ENCODE assay signal across 29 mouse cellular contexts in the genomic region with DNA sequence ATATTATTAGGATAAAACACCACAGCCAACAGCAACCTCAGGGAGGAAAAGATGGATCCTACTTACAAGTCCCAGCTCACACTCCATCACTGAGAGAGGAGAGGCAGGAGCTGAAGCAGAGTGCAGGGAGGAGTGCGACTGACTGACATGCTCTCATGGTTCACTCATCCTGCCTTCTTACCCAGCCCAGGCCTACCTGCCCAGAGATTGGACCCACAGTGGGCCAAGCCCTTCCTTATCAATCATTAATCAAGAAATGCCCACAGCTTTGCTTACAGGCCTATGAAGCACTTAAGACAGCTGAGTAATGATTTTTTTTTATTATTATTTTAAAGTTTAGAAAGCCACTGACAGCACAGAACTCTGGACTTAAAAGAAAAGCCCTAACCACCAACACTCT. TPM values are rescaled to one million over a fixed set of nuclear protein-coding genes. Genes with fewer than 3 reads are reported as not detected.
DNase-seq lines count a peak whose midpoint lies in the region; ATAC-seq and TF ChIP-seq lines count a peak whose summit lies in the region.
"Had no signal": no experiment of that assay in that cellular context is flagged by ENCODE, and none has a peak within 500 bp of the region (broad histone marks: within the 10 kb centered on the region; RNA-seq: fewer than 3 reads in every experiment).

No protein-coding gene starts in this region.

- no peak overlapping the region for H3K4me2 ChIP-seq in forebrain, embryonic 11.5 days (ENCODE audit: low read depth, low read length, severe bottlenecking)
- no peak overlapping the region for H3K4me2 ChIP-seq in forebrain, embryonic 16.5 days (ENCODE audit: low read length)
- no peak overlapping the region for H3K4me2 ChIP-seq in intestine, postnatal 0 days (replicated peaks; ENCODE audit: low read depth)
- no peak overlapping the region for H3K4me2 ChIP-seq in kidney, embryonic 15.5 days
- H3K4me2 ChIP-seq: heart, embryonic 12.5 days; hindbrain, embryonic 14.5 days; limb, embryonic 13.5 days; liver, embryonic 13.5 days; midbrain, embryonic 13.5 days had no signal

- no peaks in the 10 kb centered on the region for H3K27me3 ChIP-seq in forebrain, embryonic 11.5 days (ENCODE audit: control insufficient read depth, insufficient read depth, low read length)
- H3K27me3 ChIP-seq in forebrain, embryonic 16.5 days (replicated peaks; ENCODE audit: control insufficient read depth, insufficient read depth, low read length): no peaks in the 10 kb centered on the region
- no peaks in the 10 kb centered on the region for H3K27me3 ChIP-seq in intestine, postnatal 0 days (replicated peaks; ENCODE audit: control insufficient read depth, insufficient read depth, low read length)
- H3K27me3 ChIP-seq in kidney, embryonic 15.5 days: no peaks in the 10 kb centered on the region
- H3K27me3 ChIP-seq: CH12.LX; heart, embryonic 12.5 days; limb, embryonic 13.5 days; liver, embryonic 13.5 days; megakaryocyte, embryonic 14.5 days; midbrain, embryonic 13.5 days had no signal

- no peaks in the 10 kb centered on the region for H3K36me3 ChIP-seq in forebrain, embryonic 11.5 days (ENCODE audit: control insufficient read depth, insufficient read depth, low read length)
- no peaks in the 10 kb centered on the region for H3K36me3 ChIP-seq in forebrain, embryonic 16.5 days (ENCODE audit: control insufficient read depth, insufficient read depth)
- no peaks in the 10 kb centered on the region for H3K36me3 ChIP-seq in intestine, postnatal 0 days (ENCODE audit: control insufficient read depth, insufficient read depth)
- no peaks in the 10 kb centered on the region for H3K36me3 ChIP-seq in kidney, embryonic 15.5 days
- H3K36me3 ChIP-seq: heart, embryonic 12.5 days; limb, embryonic 13.5 days; liver, embryonic 13.5 days; midbrain, embryonic 13.5 days had no signal

- no peak overlapping the region for H3K27ac ChIP-seq in forebrain, embryonic 11.5 days (ENCODE audit: low read depth, low read length)
- H3K27ac ChIP-seq in forebrain, embryonic 16.5 days (ENCODE audit: low read length): no peak overlapping the region
- H3K27ac ChIP-seq in intestine, postnatal 0 days (ENCODE audit: low read depth, low read length): no peak overlapping the region
- no peak overlapping the region for H3K27ac ChIP-seq in kidney, embryonic 15.5 days
- H3K27ac ChIP-seq: heart, adult 2 months; hindbrain, embryonic 14.5 days; limb, embryonic 13.5 days; liver, embryonic 13.5 days; midbrain, embryonic 13.5 days had no signal

- DNase-seq in forebrain, embryonic 11.5 days (ENCODE audit: low spot score): no peak
- peak; percentile 43 to 76 for DNase-seq in kidney, postnatal 25 days
- no peak for DNase-seq in urinary bladder, postnatal 36 days (ENCODE audit: low spot score in 2 of 2)
- DNase-seq in adrenal gland, postnatal 36 days: no peak
- no peak for DNase-seq in thymus, postnatal 4 days
- DNase-seq: adrenal gland, adult 8-10 months; cerebellum, adult 9-10 months; cerebellum, postnatal 36 days; gastrocnemius, postnatal 25 days; heart, adult 2 months; heart, postnatal 4 days; liver, embryonic 13.5 days; lung, adult 18-20 months; lung, postnatal 4 days; retina, postnatal 1 day; right cerebral cortex, postnatal 14 days had no signal

- no peak overlapping the region for H3K4me3 ChIP-seq in forebrain, embryonic 11.5 days (ENCODE audit: low read depth, low read length)
- no peak overlapping the region for H3K4me3 ChIP-seq in forebrain, embryonic 16.5 days (replicated peaks; ENCODE audit: low read length)
- H3K4me3 ChIP-seq in intestine, postnatal 0 days (ENCODE audit: low read depth, low read length): no peak overlapping the region
- no peak overlapping the region for H3K4me3 ChIP-seq in kidney, embryonic 15.5 days (replicated peaks)
- H3K4me3 ChIP-seq: heart, adult 2 months; heart, embryonic 12.5 days; limb, embryonic 13.5 days; liver, embryonic 13.5 days; megakaryocyte, embryonic 14.5 days; midbrain, embryonic 13.5 days had no signal

- WGBS in forebrain, embryonic 11.5 days: 78% methylated on average over 1 of the region's 1 CpGs
- 93% methylated on average over 1 of the region's 1 CpGs for WGBS in forebrain, embryonic 16.5 days
- WGBS in intestine, postnatal 0 days: 33% methylated on average over 1 of the region's 1 CpGs
- WGBS in kidney, embryonic 15.5 days: 64% methylated on average over 1 of the region's 1 CpGs

- no peaks in the 10 kb centered on the region for H3K4me1 ChIP-seq in forebrain, embryonic 11.5 days (replicated peaks; ENCODE audit: control insufficient read depth, insufficient read depth, low read length)
- no peaks in the 10 kb centered on the region for H3K4me1 ChIP-seq in forebrain, embryonic 16.5 days (replicated peaks; ENCODE audit: control insufficient read depth, insufficient read depth, low read length)
- no peaks in the 10 kb centered on the region for H3K4me1 ChIP-seq in intestine, postnatal 0 days (replicated peaks; ENCODE audit: control insufficient read depth, insufficient read depth, low read length)
- peaks cover 14% of the 10 kb centered on the region for H3K4me1 ChIP-seq in kidney, embryonic 15.5 days
- H3K4me1 ChIP-seq: liver, embryonic 13.5 days; midbrain, embryonic 13.5 days had no signal

- no peaks in the 10 kb centered on the region for H3K9me3 ChIP-seq in forebrain, embryonic 11.5 days (ENCODE audit: control insufficient read depth, low read length)
- no peaks in the 10 kb centered on the region for H3K9me3 ChIP-seq in forebrain, embryonic 16.5 days (ENCODE audit: control insufficient read depth, low read length)
- H3K9me3 ChIP-seq in intestine, postnatal 0 days (ENCODE audit: control insufficient read depth): no peaks in the 10 kb centered on the region
- H3K9me3 ChIP-seq in kidney, embryonic 15.5 days (replicated peaks): no peaks in the 10 kb centered on the region
- H3K9me3 ChIP-seq: heart, embryonic 12.5 days; limb, embryonic 13.5 days; liver, embryonic 13.5 days; megakaryocyte, embryonic 14.5 days; midbrain, embryonic 13.5 days had no signal

- ATAC-seq in forebrain, embryonic 11.5 days (replicated peaks; ENCODE audit: low FRiP score): 0 out of 2 replicates have a peak, but pooled peaks have one; percentile 36
- ATAC-seq in forebrain, embryonic 16.5 days: no peak
- ATAC-seq in intestine, postnatal 0 days: peak; percentile 53
- ATAC-seq in kidney, embryonic 15.5 days (replicated peaks; ENCODE audit: low FRiP score): peak; percentile 71
- ATAC-seq: activated CD4-positive, CD25-positive, alpha-beta regulatory T cell, adult 4 months; forebrain, embryonic 14.5 days; inflammation-experienced regulatory T-cells, adult 6 months; lung, postnatal 0 days; midbrain, embryonic 13.5 days had no signal

- H3K9ac ChIP-seq in forebrain, embryonic 11.5 days (ENCODE audit: low read length): no peak overlapping the region
- H3K9ac ChIP-seq in forebrain, embryonic 16.5 days (replicated peaks; ENCODE audit: low read depth, low read length): no peak overlapping the region
- H3K9ac ChIP-seq in intestine, postnatal 0 days (ENCODE audit: low read depth, low read length): no peak overlapping the region
- H3K9ac ChIP-seq in kidney, embryonic 15.5 days: no peak overlapping the region
- H3K9ac ChIP-seq: heart, embryonic 12.5 days; hindbrain, embryonic 14.5 days; limb, embryonic 13.5 days; liver, embryonic 13.5 days; midbrain, embryonic 13.5 days had no signal

- no peak for TF ChIP-seq CTCF in intestine, postnatal 0 days (IDR thresholded peaks at IDR 0.05; ENCODE audit: low read depth)

RNA-seq across cellular contexts. Expression of a gene that starts 7.6 kb away (rescaled TPM):
- 6.5 and 8.9 TPM in 2 replicates for polyA plus RNA-seq in forebrain, embryonic 11.5 days (2014; fragmentation: Nextera tagmentation; extraction: Ambion mirVana)
- polyA plus RNA-seq in forebrain, embryonic 16.5 days (2015; fragmentation: Nextera tagmentation; extraction: Ambion mirVana): 2.7 and 3.3 TPM in 2 replicates
- polyA plus RNA-seq in intestine, postnatal 0 days (2015; fragmentation: Nextera tagmentation; extraction: Ambion mirVana): 7.0 and 7.4 TPM in 2 replicates
- 15.1 and 17.0 TPM in 2 replicates for polyA plus RNA-seq in kidney, embryonic 15.5 days (2015; fragmentation: Nextera tagmentation; extraction: Ambion mirVana)
- 10 to 100 TPM; 25.8 to 27.1 TPM for total RNA-seq in adrenal gland, postnatal 36 days (2021)

Comparison
In these comparisons a context has a peak if more than half of its experiments do, and no peak if none do; other contexts are left out.
1. DNase-seq: peak in kidney, postnatal 25 days (2 of 2); none in forebrain, embryonic 11.5 days (single experiment), urinary bladder, postnatal 36 days (0 of 2), adrenal gland, postnatal 36 days (0 of 2) and thymus, postnatal 4 days (single experiment).